Mouse (Mus musculus) lung, adult 2 months (tissue): ENCODE results near the gene Adgrd1.

Experiments
- CTCF ChIP-seq: fragments of 200-500 bp; IDR thresholded peaks from 2 replicates; pipeline ENCODE4 v1.5.1; 2011; ENCODE audit warnings: mild to moderate bottlenecking, low read length, control low read depth; ENCODE audit not compliant: insufficient read depth
- POLR2A ChIP-seq: fragments of 200-500 bp; IDR thresholded peaks from 2 replicates; pipeline ENCODE4 v1.6.1; 2011; ENCODE audit warnings: low read depth, mild to moderate bottlenecking, control low read depth, low read length, borderline replicate concordance; ENCODE audit errors: extremely low read depth

- TF ChIP-seq CTCF: no peak
- no peak for TF ChIP-seq POLR2A
Measured at GRCm38 (mm10) chr5:129073404-129073803, 23.1 kb upstream of the Adgrd1 start.
